Mouse (Mus musculus): ENCODE results near the gene Vgll3. TPM values are rescaled to one million over a fixed set of nuclear protein-coding genes. Genes with fewer than 3 reads are reported as not detected.

The Vgll3 gene
- 2.2 and 2.9 TPM in 2 replicates for polyA plus RNA-seq (2015; fragmentation: Nextera tagmentation; extraction: Ambion mirVana)

DNA sequence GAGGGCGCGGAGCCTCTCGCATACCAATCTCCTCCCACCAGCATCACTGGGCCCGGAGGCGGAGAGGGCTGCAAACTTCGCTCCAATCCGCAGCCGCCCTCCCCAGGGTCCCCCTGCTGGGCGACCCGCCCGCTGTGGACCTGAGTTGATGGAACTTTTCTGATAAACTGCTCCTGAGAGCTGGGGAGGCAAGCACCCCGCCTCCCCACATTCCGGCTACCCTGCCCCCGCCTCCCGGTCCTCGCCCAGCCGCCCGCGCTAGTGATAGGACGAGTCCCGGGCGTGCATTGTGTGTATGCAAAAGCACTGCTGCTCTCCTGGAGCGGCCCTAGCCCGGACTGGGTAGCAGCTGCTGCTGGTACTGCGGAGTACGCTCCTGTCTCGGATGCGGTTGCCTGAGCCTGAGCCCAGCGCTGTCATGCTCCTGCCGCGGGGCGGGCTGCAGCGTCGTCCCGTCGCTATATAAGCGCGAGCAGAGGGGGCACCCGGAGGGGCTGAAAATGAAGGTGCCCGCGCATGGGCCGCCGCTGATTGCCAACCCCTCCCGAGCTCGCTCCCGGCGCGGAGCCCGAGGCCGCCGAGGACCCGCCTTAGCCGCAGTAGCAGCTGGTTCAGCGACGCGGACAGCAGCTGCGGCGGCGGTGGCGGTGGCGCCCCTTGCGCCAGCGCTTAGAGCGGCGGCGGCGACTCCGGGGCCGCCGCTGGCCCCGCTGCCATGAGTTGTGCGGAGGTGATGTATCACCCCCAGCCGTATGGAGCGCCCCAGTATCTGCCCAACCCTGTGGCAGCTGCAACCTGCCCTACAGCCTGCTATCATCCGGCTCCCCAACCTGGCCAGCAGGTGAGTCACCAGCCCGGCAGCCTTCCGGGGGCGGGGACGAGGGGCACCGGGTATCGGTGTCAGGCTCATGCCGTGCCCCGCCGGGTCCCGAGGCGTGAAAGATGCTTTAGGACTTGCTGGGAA is at the start of gene Vgll3:
Gene Vgll3 (plus strand): TSS at position 340 of the 964 bp plus-strand sequence.
- H3K27me3 ChIP-seq (replicated peaks): peaks cover 12% of the 10 kb centered on the region; the same call in 1 of the 2 replicates
- peaks cover 8% of the 10 kb centered on the region; the same call in 1 of the 2 replicates for H3K9me3 ChIP-seq
- H3K36me3 ChIP-seq: no peaks in the 10 kb centered on the region
- under 1% methylated on average over 86 of the region's 86 CpGs for WGBS
- peak; percentile 61; the same call in 1 of the 2 replicates for ATAC-seq (ENCODE audit: extremely low read depth, insufficient number of reproducible peaks, low FRiP score, low TSS enrichment)
- peak within 1 kb of the TSS; percentile 67 for H3K27ac ChIP-seq (replicated peaks)
- peak within 1 kb of the TSS; percentile 97 for H3K4me2 ChIP-seq
- H3K4me3 ChIP-seq: peak within 1 kb of the TSS; percentile 79
- H3K9ac ChIP-seq: peak within 1 kb of the TSS; percentile 81
- H3K4me1 ChIP-seq: peaks cover 12% of the 10 kb centered on the region

DNA sequence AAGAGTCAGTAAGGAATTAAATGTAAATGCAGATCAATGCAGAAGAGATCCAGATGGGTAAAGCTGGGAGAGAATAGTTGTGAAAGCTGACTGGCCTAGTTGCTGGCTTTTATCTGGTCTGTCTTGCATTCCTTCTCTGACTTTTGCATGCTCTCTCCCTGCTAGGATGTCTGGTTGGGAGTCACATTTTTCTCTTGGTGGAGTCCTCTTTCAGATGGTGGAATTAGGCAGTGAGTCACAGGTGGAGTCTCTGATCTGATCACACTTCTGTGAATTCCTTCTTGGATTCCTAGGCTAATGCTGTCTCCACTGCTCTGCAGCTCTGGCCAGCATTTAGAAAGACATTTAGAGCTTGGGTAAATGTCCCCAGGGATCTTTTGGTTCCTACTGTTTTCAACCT is 49.1 kb upstream of the Vgll3 start:
- H3K27ac ChIP-seq (replicated peaks): no peak overlapping the region
- no peak overlapping the region for H3K9ac ChIP-seq
- ATAC-seq (ENCODE audit: extremely low read depth, insufficient number of reproducible peaks, low FRiP score, low TSS enrichment): no peak
- H3K36me3 ChIP-seq: no peaks in the 10 kb centered on the region
- H3K4me1 ChIP-seq: no peaks in the 10 kb centered on the region
- no peaks in the 10 kb centered on the region for H3K9me3 ChIP-seq
- no peaks in the 10 kb centered on the region for H3K27me3 ChIP-seq (replicated peaks)
- no peak overlapping the region for H3K4me2 ChIP-seq
- no peak overlapping the region for H3K4me3 ChIP-seq

- H3K4me1 ChIP-seq: no peaks in the 10 kb centered on the region
Observed at GRCm38 (mm10) chr16:65785959-65786358, 29.1 kb upstream of the Vgll3 start.

GRCm38 (mm10) chr16:65816059-65816458 is 1.0 kb downstream of the Vgll3 start:
- H3K9me3 ChIP-seq: peaks cover 8% of the 10 kb centered on the region; the same call in 1 of the 2 replicates
- peak overlapping the region; percentile 97 for H3K4me2 ChIP-seq
- 26% methylated on average over 3 of the region's 3 CpGs for WGBS
- H3K4me3 ChIP-seq: peak overlapping the region; percentile 79
- no peak for ATAC-seq (ENCODE audit: extremely low read depth, insufficient number of reproducible peaks, low FRiP score, low TSS enrichment)
- peaks cover 12% of the 10 kb centered on the region; the same call in 1 of the 2 replicates for H3K27me3 ChIP-seq (replicated peaks)
- peaks cover 12% of the 10 kb centered on the region for H3K4me1 ChIP-seq
- no peak overlapping the region for H3K27ac ChIP-seq (replicated peaks)
- peak overlapping the region; percentile 81; the same call in 1 of the 2 replicates for H3K9ac ChIP-seq
- H3K36me3 ChIP-seq: no peaks in the 10 kb centered on the region

More at GRCm38 (mm10) chr16:65785959-65786358, 29.1 kb upstream of the Vgll3 start:
- H3K27ac ChIP-seq (replicated peaks): no peak overlapping the region
- H3K9me3 ChIP-seq: no peaks in the 10 kb centered on the region
- H3K36me3 ChIP-seq: no peaks in the 10 kb centered on the region
- 35% methylated on average over 1 of the region's 1 CpGs for WGBS
- no peak overlapping the region for H3K9ac ChIP-seq
- H3K4me3 ChIP-seq: no peak overlapping the region
- ATAC-seq (ENCODE audit: extremely low read depth, insufficient number of reproducible peaks, low FRiP score, low TSS enrichment): no peak
- H3K4me2 ChIP-seq: no peak overlapping the region
- H3K27me3 ChIP-seq (replicated peaks): no peaks in the 10 kb centered on the region

- Histone ChIP-seq H3K27ac (replicated peaks) (no peak overlapping the region), H3K4me3 (no peak overlapping the region), H3K4me2 (no peak overlapping the region), H3K9me3 (no peaks in the 10 kb centered on the region), H3K9ac (no peak overlapping the region), H3K4me1 (peaks cover 12% of the 10 kb centered on the region), H3K27me3 (replicated peaks) (peaks cover 12% of the 10 kb centered on the region; the same call in 1 of the 2 replicates), H3K36me3 (no peaks in the 10 kb centered on the region)
- WGBS: 59% methylated on average over 8 of the region's 8 CpGs
- no peak for ATAC-seq (ENCODE audit: extremely low read depth, insufficient number of reproducible peaks, low FRiP score, low TSS enrichment)
Observed at GRCm38 (mm10) chr16:65818779-65819178, 3.7 kb downstream of the Vgll3 start.

DNA sequence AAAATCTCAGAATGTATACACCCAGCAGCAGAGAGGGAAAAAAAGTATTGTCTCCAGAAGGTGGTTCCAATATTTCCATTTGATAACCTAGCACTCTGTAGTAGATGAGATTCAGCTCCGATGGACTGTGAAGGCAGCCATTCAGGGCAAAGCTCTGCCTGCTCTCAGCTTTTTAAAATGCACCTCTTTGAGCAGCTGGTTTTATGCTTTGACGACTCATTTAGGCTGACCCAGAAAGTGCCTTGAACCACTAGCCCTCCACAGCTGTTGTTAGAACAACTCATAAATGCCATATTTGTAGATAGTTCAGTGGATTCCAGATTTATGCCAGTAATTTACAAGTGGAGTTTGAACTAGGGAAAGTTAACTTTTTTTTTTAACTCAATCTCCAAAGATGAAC is 5.7 kb downstream of the Vgll3 start:
- Histone ChIP-seq H3K9ac (no peak overlapping the region), H3K27ac (replicated peaks) (no peak overlapping the region), H3K36me3 (no peaks in the 10 kb centered on the region), H3K4me2 (no peak overlapping the region), H3K9me3 (no peaks in the 10 kb centered on the region), H3K27me3 (replicated peaks) (peaks cover 9% of the 10 kb centered on the region; the same call in 1 of the 2 replicates), H3K4me3 (no peak overlapping the region), H3K4me1 (peaks cover 3% of the 10 kb centered on the region; the same call in 1 of the 2 replicates)
- ATAC-seq (ENCODE audit: extremely low read depth, insufficient number of reproducible peaks, low FRiP score, low TSS enrichment): no peak
- WGBS: 60% methylated on average over 2 of the region's 2 CpGs

DNA sequence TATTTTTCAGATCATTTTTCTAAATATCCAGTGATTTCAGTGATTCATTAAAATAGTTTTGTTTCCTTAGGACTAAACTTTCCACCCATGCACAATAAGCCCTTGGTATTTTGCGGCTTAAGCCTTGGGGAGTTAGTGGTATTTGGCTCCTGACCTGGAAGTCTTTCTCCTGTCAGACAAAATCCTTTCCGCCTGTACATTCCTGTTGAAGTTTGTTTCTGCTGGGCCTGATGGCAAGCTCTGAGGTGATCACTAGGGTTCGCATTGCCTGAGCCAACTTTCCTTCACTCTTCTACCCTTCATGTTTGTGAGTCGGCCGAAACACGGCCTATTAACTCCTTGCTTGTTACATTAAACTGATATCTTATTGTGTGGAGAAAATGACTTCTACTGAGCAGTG is 8.7 kb downstream of the Vgll3 start:
- no peaks in the 10 kb centered on the region for H3K4me1 ChIP-seq
- H3K36me3 ChIP-seq: no peaks in the 10 kb centered on the region
- no peaks in the 10 kb centered on the region for H3K27me3 ChIP-seq (replicated peaks)
- WGBS: 75% methylated on average over 6 of the region's 6 CpGs
- H3K9ac ChIP-seq: no peak overlapping the region
- no peak for ATAC-seq (ENCODE audit: extremely low read depth, insufficient number of reproducible peaks, low FRiP score, low TSS enrichment)
- no peaks in the 10 kb centered on the region for H3K9me3 ChIP-seq
- H3K4me3 ChIP-seq: no peak overlapping the region
- H3K27ac ChIP-seq (replicated peaks): no peak overlapping the region
- no peak overlapping the region for H3K4me2 ChIP-seq

DNA sequence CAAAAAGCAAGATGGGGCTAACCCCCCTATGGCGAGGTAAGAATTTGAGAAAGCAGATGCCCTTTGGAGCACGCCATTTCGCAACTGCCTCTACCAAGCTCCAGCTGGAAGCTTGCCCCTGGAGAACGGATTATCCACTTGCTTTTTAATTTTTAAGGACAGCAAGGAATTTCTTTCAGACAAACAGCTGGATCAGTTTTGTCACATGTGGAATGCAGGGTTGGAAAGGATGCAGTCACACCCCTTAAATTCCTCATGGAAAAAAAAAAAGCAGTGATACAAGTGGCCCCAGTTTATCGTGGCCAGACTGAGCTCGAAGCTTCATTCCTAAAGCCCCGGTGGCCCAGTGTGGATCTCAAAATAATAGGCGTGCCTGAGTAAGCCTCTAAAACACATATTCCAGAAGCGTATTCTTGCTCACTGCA is 13.1 kb downstream of the Vgll3 start:
- ATAC-seq (ENCODE audit: extremely low read depth, insufficient number of reproducible peaks, low FRiP score, low TSS enrichment): no peak
- 65% methylated on average over 9 of the region's 9 CpGs for WGBS
- H3K4me3 ChIP-seq: no peak overlapping the region

GRCm38 (mm10) chr16:65829096-65829495 is 14.0 kb downstream of the Vgll3 start:
- ATAC-seq (ENCODE audit: extremely low read depth, insufficient number of reproducible peaks, low FRiP score, low TSS enrichment): no peak
- no peaks in the 10 kb centered on the region for H3K36me3 ChIP-seq
- no peak overlapping the region for H3K4me3 ChIP-seq

More for the DNA sequence above, 13.1 kb downstream of the Vgll3 start:
- Histone ChIP-seq H3K36me3 (no peaks in the 10 kb centered on the region), H3K27me3 (replicated peaks) (no peaks in the 10 kb centered on the region), H3K9me3 (no peaks in the 10 kb centered on the region), H3K9ac (no peak overlapping the region), H3K4me1 (no peaks in the 10 kb centered on the region), H3K4me2 (no peak overlapping the region), H3K27ac (replicated peaks) (no peak overlapping the region)

GRCm38 (mm10) chr16:65834721-65835120 is 19.7 kb downstream of the Vgll3 start:
- H3K4me3 ChIP-seq: no peak overlapping the region
- no peak overlapping the region for H3K27ac ChIP-seq (replicated peaks)
- H3K4me2 ChIP-seq: no peak overlapping the region
- H3K27me3 ChIP-seq (replicated peaks): no peaks in the 10 kb centered on the region
- H3K36me3 ChIP-seq: no peaks in the 10 kb centered on the region
- no peak for ATAC-seq (ENCODE audit: extremely low read depth, insufficient number of reproducible peaks, low FRiP score, low TSS enrichment)
- no peaks in the 10 kb centered on the region for H3K4me1 ChIP-seq
- no peak overlapping the region for H3K9ac ChIP-seq
- no peaks in the 10 kb centered on the region for H3K9me3 ChIP-seq
- 72% methylated on average over 3 of the region's 3 CpGs for WGBS

More at GRCm38 (mm10) chr16:65829096-65829495, 14.0 kb downstream of the Vgll3 start:
- no peak overlapping the region for H3K4me2 ChIP-seq
- 59% methylated on average over 6 of the region's 6 CpGs for WGBS
- no peaks in the 10 kb centered on the region for H3K9me3 ChIP-seq
- no peaks in the 10 kb centered on the region for H3K27me3 ChIP-seq (replicated peaks)
- no peak overlapping the region for H3K9ac ChIP-seq
- no peak overlapping the region for H3K27ac ChIP-seq (replicated peaks)
- H3K4me1 ChIP-seq: no peaks in the 10 kb centered on the region

- 51% methylated on average over 1 of the region's 1 CpGs for WGBS
Observed at GRCm38 (mm10) chr16:65850126-65850525, 35.1 kb downstream of the Vgll3 start.

More at GRCm38 (mm10) chr16:65850126-65850525, 35.1 kb downstream of the Vgll3 start:
- no peaks in the 10 kb centered on the region for H3K36me3 ChIP-seq
- no peak overlapping the region for H3K4me3 ChIP-seq
- H3K27ac ChIP-seq (replicated peaks): no peak overlapping the region
- no peak overlapping the region for H3K4me2 ChIP-seq
- ATAC-seq (ENCODE audit: extremely low read depth, insufficient number of reproducible peaks, low FRiP score, low TSS enrichment): no peak
- no peaks in the 10 kb centered on the region for H3K9me3 ChIP-seq
- no peaks in the 10 kb centered on the region for H3K4me1 ChIP-seq
- no peak overlapping the region for H3K9ac ChIP-seq
- no peaks in the 10 kb centered on the region for H3K27me3 ChIP-seq (replicated peaks)

Measured in heart, embryonic 13.5 days (tissue).